Mouse (Mus musculus) bone marrow macrophage, adult 2 months (primary cell): Measurements from ENCODE around the gene 1110065P20Rik. TPM values are rescaled to one million over a fixed set of nuclear protein-coding genes. Genes with fewer than 3 reads are reported as not detected.

Experiments used
- H3K27ac ChIP-seq: 2 replicates; pipeline ENCODE4 v1.5.1; 2012; ENCODE audit warnings: low read depth, low read length; ENCODE audit not compliant: insufficient read depth
- H3K4me1 ChIP-seq: 2 replicates; pipeline ENCODE4 v1.6.1; 2012; ENCODE audit warnings: low read length; ENCODE audit not compliant: control insufficient read depth, insufficient read depth
- H3K4me3 ChIP-seq: 2 replicates; pipeline ENCODE4 v1.5.1; 2012; ENCODE audit warnings: mild to moderate bottlenecking, low read length, moderate library complexity; ENCODE audit not compliant: insufficient read depth
- CTCF ChIP-seq: IDR thresholded peaks from 2 replicates; pipeline ENCODE4 v1.5.1; 2012; ENCODE audit warnings: low read depth, mild to moderate bottlenecking, low read length, moderate library complexity
- POLR2A ChIP-seq: IDR thresholded peaks from 2 replicates; pipeline ENCODE4 v1.6.1; 2012; ENCODE audit warnings: mild to moderate bottlenecking, low read depth, low read length, borderline replicate concordance
- polyA plus RNA-seq: library from polyadenylated mRNA; stranded (reverse); fragments of >200 nt; gene quantifications from 2 replicates; pipeline ENCODE4 v1.2.4, GENCODE M21; 2012; ENCODE audit not compliant: missing spikeins, insufficient read depth, insufficient read length

The 1110065P20Rik gene
- polyA plus RNA-seq, 1 experiment: 7.6 TPM

GRCm38 (mm10) chr4:124815901-124816300 is 35.1 kb downstream of the 1110065P20Rik start:
- Histone ChIP-seq H3K4me3 (no peak overlapping the region), H3K27ac (no peak overlapping the region), H3K4me1 (peaks cover 24% of the 10 kb centered on the region)
- TF ChIP-seq POLR2A (no peak), CTCF (no peak)

GRCm38 (mm10) chr4:124811347-124811975 is 39.5 kb downstream of the 1110065P20Rik start:
- peaks cover 45% of the 10 kb centered on the region for H3K4me1 ChIP-seq
- no peak for TF ChIP-seq CTCF
- no peak for TF ChIP-seq POLR2A
- H3K27ac ChIP-seq: no peak overlapping the region
- H3K4me3 ChIP-seq: no peak overlapping the region

GRCm38 (mm10) chr4:124810056-124810455 is 40.9 kb downstream of the 1110065P20Rik start:
- Histone ChIP-seq H3K27ac (no peak overlapping the region), H3K4me3 (no peak overlapping the region), H3K4me1 (peaks cover 45% of the 10 kb centered on the region)
- TF ChIP-seq POLR2A: no peak
- TF ChIP-seq CTCF: no peak

- H3K4me3 ChIP-seq: no peak overlapping the region
- H3K27ac ChIP-seq: no peak overlapping the region
- H3K4me1 ChIP-seq: peaks cover 45% of the 10 kb centered on the region
- TF ChIP-seq POLR2A (no peak), CTCF (no peak)
Observed at GRCm38 (mm10) chr4:124809136-124809883, 41.7 kb downstream of the 1110065P20Rik start.

GRCm38 (mm10) chr4:124808511-124808910 is 42.5 kb downstream of the 1110065P20Rik start:
- Histone ChIP-seq H3K4me1 (peaks cover 42% of the 10 kb centered on the region), H3K4me3 (no peak overlapping the region), H3K27ac (no peak overlapping the region)
- TF ChIP-seq POLR2A (no peak), CTCF (no peak)

GRCm38 (mm10) chr4:124803406-124803805 is 47.6 kb downstream of the 1110065P20Rik start:
- no peak for TF ChIP-seq POLR2A
- TF ChIP-seq CTCF: no peak
- H3K27ac ChIP-seq: no peak overlapping the region
- H3K4me1 ChIP-seq: peaks cover 5% of the 10 kb centered on the region
- H3K4me3 ChIP-seq: peak overlapping the region; percentile 100

- Histone ChIP-seq H3K27ac (peak overlapping the region; percentile 99), H3K4me3 (peak overlapping the region; percentile 100), H3K4me1 (peaks cover 2% of the 10 kb centered on the region; the same call in 1 of the 2 replicates)
- TF ChIP-seq POLR2A (no peak; the same call in 1 of the 2 replicates), CTCF (no peak)
Observed at GRCm38 (mm10) chr4:124802309-124803260, 48.4 kb downstream of the 1110065P20Rik start.

- H3K27ac ChIP-seq: peak within 1 kb of the TSS; percentile 99
- peak within 1 kb of the TSS; percentile 100 for H3K4me3 ChIP-seq
- H3K4me1 ChIP-seq: peaks cover 2% of the 10 kb centered on the region; the same call in 1 of the 2 replicates
- TF ChIP-seq CTCF (peak; percentile 54; the same call in 1 of the 2 replicates), POLR2A (no peak)
Observed at GRCm38 (mm10) chr4:124801552-124802308, 49.3 kb downstream of the 1110065P20Rik start, which contains the start of gene Mtf1. Gene Mtf1 (plus strand): TSS chr4:124802104.

Other genes starting within 250 kb of the 1110065P20Rik start
- gene 3100002H09Rik, start 240.4 kb downstream of the 1110065P20Rik start, polyA plus RNA-seq: not detected in 2 replicates
- gene Pou3f1, start 194.4 kb downstream of the 1110065P20Rik start, polyA plus RNA-seq: not detected in 2 replicates
- 45.8 and 49.4 TPM in 2 replicates for gene Utp11, start 157.6 kb downstream of the 1110065P20Rik start, polyA plus RNA-seq
- gene Fhl3, start 150.5 kb downstream of the 1110065P20Rik start, polyA plus RNA-seq: 149 and 167 TPM in 2 replicates
- gene Sf3a3, start 136.4 kb downstream of the 1110065P20Rik start, polyA plus RNA-seq: 44.4 and 47.6 TPM in 2 replicates
- gene Inpp5b, start 109.3 kb downstream of the 1110065P20Rik start, polyA plus RNA-seq: 29.4 and 33.8 TPM in 2 replicates
- 12.0 and 13.1 TPM in 2 replicates for gene Mtf1, start 49.1 kb downstream of the 1110065P20Rik start, polyA plus RNA-seq
- gene Yrdc, start 517 bp downstream of the 1110065P20Rik start, polyA plus RNA-seq: 18.6 and 20.2 TPM in 2 replicates
- not detected in 2 replicates for gene Maneal, start 11.0 kb upstream of the 1110065P20Rik start, polyA plus RNA-seq
- not detected in 2 replicates for gene Epha10, start 29.7 kb upstream of the 1110065P20Rik start, polyA plus RNA-seq
- gene 9930104L06Rik, start 85.9 kb upstream of the 1110065P20Rik start, polyA plus RNA-seq: 11.2 and 13.9 TPM in 2 replicates
- 47.0 and 53.4 TPM in 2 replicates for gene Cdca8, start 88.1 kb upstream of the 1110065P20Rik start, polyA plus RNA-seq
- gene Rspo1, start 135.2 kb upstream of the 1110065P20Rik start, polyA plus RNA-seq: not detected in 2 replicates
- gene Gnl2, start 165.4 kb upstream of the 1110065P20Rik start, polyA plus RNA-seq: 38.2 and 49.0 TPM in 2 replicates
- gene Dnali1, start 214.5 kb upstream of the 1110065P20Rik start, polyA plus RNA-seq: 0.37 TPM in 1 of 2 replicates, not detected in the other
- gene Snip1, start 215.5 kb upstream of the 1110065P20Rik start, polyA plus RNA-seq: 18.0 and 18.5 TPM in 2 replicates
- 32.4 and 36.6 TPM in 2 replicates for gene Meaf6, start 233.9 kb upstream of the 1110065P20Rik start, polyA plus RNA-seq